In genomic region chr3:103792566-103792965, GRCm38 (mm10) we compare ENCODE assay signal across 25 mouse cellular contexts. TPM values are rescaled to one million over a fixed set of nuclear protein-coding genes. Genes with fewer than 3 reads are reported as not detected.
A peak's percentile ranks its signal among the peaks of the same experiment; 100 is the strongest.
DNase-seq lines count a peak whose midpoint lies in the region; ATAC-seq lines count a peak whose summit lies in the region.
"Had no signal": no experiment of that assay in that cellular context is flagged by ENCODE, and none has a peak within 500 bp of the region (broad histone marks: within the 10 kb centered on the region; RNA-seq: fewer than 3 reads in every experiment).

No protein-coding gene starts in this region.

- H3K9me3 ChIP-seq in heart, embryonic 11.5 days (replicated peaks; ENCODE audit: control insufficient read depth, low read length) = no peaks in the 10 kb centered on the region
- no peaks in the 10 kb centered on the region for H3K9me3 ChIP-seq in liver, embryonic 15.5 days (replicated peaks)
- H3K9me3 ChIP-seq: forebrain, embryonic 15.5 days; hindbrain, embryonic 15.5 days; limb, embryonic 13.5 days; lung, embryonic 15.5 days; megakaryocyte, embryonic 14.5 days; neural tube, embryonic 12.5 days had no signal

- no peak overlapping the region for H3K4me2 ChIP-seq in heart, embryonic 11.5 days
- 0 out of 2 replicates have a peak overlapping the region, but pooled peaks have one; percentile 79 for H3K4me2 ChIP-seq in liver, embryonic 15.5 days

- H3K9ac ChIP-seq in heart, embryonic 11.5 days (ENCODE audit: low read depth, low read length) = no peak overlapping the region
- H3K9ac ChIP-seq in liver, embryonic 15.5 days = 0 out of 2 replicates have a peak overlapping the region, but pooled peaks have one; percentile 9
- H3K9ac ChIP-seq: neural tube, embryonic 12.5 days had no signal

- no peaks in the 10 kb centered on the region for H3K36me3 ChIP-seq in heart, embryonic 11.5 days (ENCODE audit: control insufficient read depth, insufficient read depth, low read length)
- H3K36me3 ChIP-seq in liver, embryonic 15.5 days (replicated peaks) = peaks cover 7% of the 10 kb centered on the region; the same call in 1 of the 2 replicates
- H3K36me3 ChIP-seq: forebrain, embryonic 15.5 days; hindbrain, embryonic 15.5 days; limb, embryonic 13.5 days; lung, embryonic 15.5 days; neural tube, embryonic 12.5 days had no signal

- H3K4me3 ChIP-seq in heart, embryonic 11.5 days (ENCODE audit: low read depth, low read length) = no peak overlapping the region
- no peak overlapping the region for H3K4me3 ChIP-seq in liver, embryonic 15.5 days (replicated peaks)

- no peak for ATAC-seq in heart, embryonic 11.5 days (replicated peaks; ENCODE audit: insufficient number of reproducible peaks, low FRiP score, low TSS enrichment)
- ATAC-seq in liver, embryonic 15.5 days (ENCODE audit: insufficient read depth) = no peak
- ATAC-seq: forebrain, embryonic 15.5 days had no signal

- no peak overlapping the region for H3K27ac ChIP-seq in heart, embryonic 11.5 days (ENCODE audit: low read depth, low read length)
- H3K27ac ChIP-seq in liver, embryonic 15.5 days (replicated peaks) = peak overlapping the region; percentile 95
- H3K27ac ChIP-seq: limb, embryonic 13.5 days; neural tube, embryonic 12.5 days had no signal

- DNase-seq in gastrocnemius, adult 18-20 months (ENCODE audit: low spot score) = peak; percentile 47
- DNase-seq in gastrocnemius, postnatal 10 days = no peak
- DNase-seq in heart, adult 9 months (ENCODE audit: low spot score in 2 of 2) = peak; percentile 40 to 75
- DNase-seq in kidney, postnatal 14 days = peak; percentile 32
- DNase-seq in kidney, postnatal 25 days = no peak
- no peak for DNase-seq in thymus, adult 18-20 months
- DNase-seq: adrenal gland, postnatal 14 days; layer of hippocampus, adult 9-11 months; lung, postnatal 36 days; midbrain, embryonic 14.5 days; retina, postnatal 1 day; right cerebral cortex, postnatal 25 days; spleen, adult 18-20 months; thymus, postnatal 25 days had no signal

- peaks cover 9% of the 10 kb centered on the region; the same call in 1 of the 2 replicates for H3K4me1 ChIP-seq in heart, embryonic 11.5 days (ENCODE audit: control insufficient read depth, insufficient read depth, low read length)
- peaks cover 73% of the 10 kb centered on the region for H3K4me1 ChIP-seq in liver, embryonic 15.5 days (replicated peaks)

- 62% methylated on average over 1 of the region's 1 CpGs for WGBS in heart, embryonic 11.5 days (ENCODE audit: insufficient replicate concordance)
- WGBS in liver, embryonic 15.5 days (ENCODE audit: insufficient replicate concordance) = 68% methylated on average over 1 of the region's 1 CpGs

- H3K27me3 ChIP-seq in heart, embryonic 11.5 days (ENCODE audit: control insufficient read depth, insufficient read depth, low read length) = no peaks in the 10 kb centered on the region; the same call in 1 of the 2 replicates
- no peaks in the 10 kb centered on the region for H3K27me3 ChIP-seq in liver, embryonic 15.5 days
- H3K27me3 ChIP-seq: forebrain, embryonic 15.5 days; lung, embryonic 15.5 days; megakaryocyte, embryonic 14.5 days; neural tube, embryonic 12.5 days had no signal

RNA-seq across cellular contexts. Expression of gene Hipk1, which starts 1.2 kb away (rescaled TPM):
- 10 to 100 TPM; 63.0 to 64.5 TPM for total RNA-seq in gastrocnemius, adult 18-20 months (2021)
- total RNA-seq in gastrocnemius, postnatal 10 days (2021) = 10 to 100 TPM; 52.1 to 59.8 TPM
- 12.2 and 12.7 TPM in 2 replicates for polyA plus RNA-seq in heart, embryonic 11.5 days (2014; fragmentation: Nextera tagmentation; extraction: Ambion mirVana)
- 15.3 and 17.7 TPM in 2 replicates for polyA plus RNA-seq in liver, embryonic 15.5 days (2015; fragmentation: Nextera tagmentation; extraction: Ambion mirVana)

RNA-seq across cellular contexts. Expression of gene Dclre1b, which starts 16.7 kb away (rescaled TPM):
- 1 to 10 TPM; 4.3 to 5.5 TPM for total RNA-seq in gastrocnemius, adult 18-20 months (2021)
- 1 to 10 TPM; 5.6 to 6.5 TPM for total RNA-seq in gastrocnemius, postnatal 10 days (2021)
- polyA plus RNA-seq in heart, embryonic 11.5 days (2014; fragmentation: Nextera tagmentation; extraction: Ambion mirVana) = 23.4 and 27.5 TPM in 2 replicates
- polyA plus RNA-seq in liver, embryonic 15.5 days (2015; fragmentation: Nextera tagmentation; extraction: Ambion mirVana) = 29.7 and 31.9 TPM in 2 replicates

RNA-seq across cellular contexts. Expression of gene Ap4b1, which starts 16.8 kb away (rescaled TPM):
- total RNA-seq in gastrocnemius, adult 18-20 months (2021) = 1 to 10 TPM; 9.1 to 9.7 TPM
- total RNA-seq in gastrocnemius, postnatal 10 days (2021) = 10 to 100 TPM in 1 of 2 experiments, 1 to 10 TPM in 1; 9.8 to 13.5 TPM
- 17.5 and 20.4 TPM in 2 replicates for polyA plus RNA-seq in heart, embryonic 11.5 days (2014; fragmentation: Nextera tagmentation; extraction: Ambion mirVana)
- polyA plus RNA-seq in liver, embryonic 15.5 days (2015; fragmentation: Nextera tagmentation; extraction: Ambion mirVana) = 13.0 and 15.4 TPM in 2 replicates

RNA-seq across cellular contexts. Expression of gene Gm43064, which starts 16.8 kb away (rescaled TPM):
- total RNA-seq in gastrocnemius, adult 18-20 months (2021) = under 1 TPM in 1 of 2 experiments, not detected in 1; 0.14 TPM
- total RNA-seq in gastrocnemius, postnatal 10 days (2021) = not detected
- 0.18 and 0.19 TPM in 2 replicates for polyA plus RNA-seq in heart, embryonic 11.5 days (2014; fragmentation: Nextera tagmentation; extraction: Ambion mirVana)
- 1.1 and 1.2 TPM in 2 replicates for polyA plus RNA-seq in liver, embryonic 15.5 days (2015; fragmentation: Nextera tagmentation; extraction: Ambion mirVana)
- total RNA-seq: adrenal gland, postnatal 14 days; hematopoietic stem cell, adult 5-6 weeks had no signal
- polyA plus RNA-seq: forebrain, embryonic 15.5 days; large intestine, adult 2 months; midbrain, embryonic 14.5 days had no signal

RNA-seq across cellular contexts. Expression of gene Bcl2l15, which starts 39.8 kb away (rescaled TPM):
- under 1 TPM in 1 of 2 experiments, not detected in 1; 0.55 TPM for total RNA-seq in gastrocnemius, adult 18-20 months (2021)
- under 1 TPM; 0.49 to 0.70 TPM for total RNA-seq in gastrocnemius, postnatal 10 days (2021)
- 0.36 and 0.66 TPM in 2 replicates for polyA plus RNA-seq in heart, embryonic 11.5 days (2014; fragmentation: Nextera tagmentation; extraction: Ambion mirVana)
- polyA plus RNA-seq in liver, embryonic 15.5 days (2015; fragmentation: Nextera tagmentation; extraction: Ambion mirVana) = 1.5 TPM in 2 replicates
- polyA plus RNA-seq: kidney, embryonic 14.5 days; neural tube, embryonic 12.5 days had no signal

Comparison
In these comparisons a context has a peak if more than half of its experiments do, and no peak if none do; other contexts are left out.
1. DNase-seq: peak in gastrocnemius, adult 18-20 months (single experiment), heart, adult 9 months (2 of 2) and kidney, postnatal 14 days (single experiment); none in gastrocnemius, postnatal 10 days (single experiment), kidney, postnatal 25 days (0 of 2) and thymus, adult 18-20 months (0 of 2).